20 mouse cellular contexts compared by ENCODE assay signal in the genomic region with DNA sequence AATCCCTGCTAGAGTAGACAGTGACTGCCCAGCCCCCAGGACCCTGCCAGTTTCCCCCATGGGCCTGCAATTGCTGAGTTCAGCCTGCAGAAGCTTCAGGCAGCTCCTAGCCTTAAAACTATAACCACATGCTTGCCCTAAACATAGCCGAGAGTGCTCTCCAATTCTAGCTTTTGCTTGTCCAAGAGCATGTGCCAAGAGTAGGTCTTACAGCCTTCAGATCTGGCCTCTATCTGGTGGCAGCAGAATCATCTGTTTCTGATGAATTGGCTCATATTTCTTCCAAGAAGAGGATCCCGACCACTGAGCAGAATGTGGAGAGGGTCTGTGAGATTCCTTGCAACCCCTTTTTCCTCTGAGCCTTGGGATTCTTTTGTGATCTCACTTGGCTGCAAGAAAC. TPM values are rescaled to one million over a fixed set of nuclear protein-coding genes. Genes with fewer than 3 reads are reported as not detected.
DNase-seq lines count a peak whose midpoint lies in the region; ATAC-seq and TF ChIP-seq lines count a peak whose summit lies in the region.
"Had no signal": no experiment of that assay in that cellular context is flagged by ENCODE, and none has a peak within 500 bp of the region (broad histone marks: within the 10 kb centered on the region; RNA-seq: fewer than 3 reads in every experiment).

No protein-coding gene starts in this region.

- 0 out of 2 replicates have a peak, but pooled peaks have one; percentile 32 for ATAC-seq in embryonic facial prominence, embryonic 14.5 days (ENCODE audit: low read depth)
- no peak for ATAC-seq in neural tube, embryonic 15.5 days (ENCODE audit: low FRiP score)
- ATAC-seq: forebrain, embryonic 15.5 days; hindbrain, embryonic 16.5 days; inflammation-experienced regulatory T-cells, adult 6 months had no signal

- no peak for TF ChIP-seq CTCF in layer of hippocampus, adult 2 months (conservative IDR thresholded peaks at IDR 0.05)
- TF ChIP-seq CTCF in testis, adult 2 months (IDR thresholded peaks at IDR 0.05; ENCODE audit: control insufficient read depth, insufficient read depth, insufficient replicate concordance, low read depth, low read length): no peak

- H3K9me3 ChIP-seq in embryonic facial prominence, embryonic 14.5 days (ENCODE audit: control insufficient read depth, low read length): no peaks in the 10 kb centered on the region
- no peaks in the 10 kb centered on the region for H3K9me3 ChIP-seq in neural tube, embryonic 15.5 days (replicated peaks)
- H3K9me3 ChIP-seq: forebrain, embryonic 15.5 days; hindbrain, embryonic 12.5 days had no signal

- no peak overlapping the region for H3K4me3 ChIP-seq in layer of hippocampus, adult 2 months
- no peak overlapping the region for H3K4me3 ChIP-seq in testis, adult 2 months (ENCODE audit: control insufficient read depth, low read depth, low read length)
- no peak overlapping the region for H3K4me3 ChIP-seq in embryonic facial prominence, embryonic 14.5 days (ENCODE audit: low read depth, low read length)
- H3K4me3 ChIP-seq in neural tube, embryonic 15.5 days (replicated peaks): no peak overlapping the region
- H3K4me3 ChIP-seq: forebrain, embryonic 15.5 days; gastrocnemius, adult 2 months; hindbrain, embryonic 12.5 days had no signal

- no peak overlapping the region for H3K4me2 ChIP-seq in embryonic facial prominence, embryonic 14.5 days (ENCODE audit: low read depth, low read length)
- no peak overlapping the region for H3K4me2 ChIP-seq in neural tube, embryonic 15.5 days
- H3K4me2 ChIP-seq: forebrain, embryonic 15.5 days; hindbrain, embryonic 12.5 days had no signal

- WGBS in embryonic facial prominence, embryonic 14.5 days: 35% methylated on average over 2 of the region's 2 CpGs
- WGBS in neural tube, embryonic 15.5 days: 49% methylated on average over 2 of the region's 2 CpGs

- no peak for DNase-seq in layer of hippocampus, adult 2 months (ENCODE audit: low spot score in 2 of 2)
- DNase-seq in layer of hippocampus, adult 9-10 months (ENCODE audit: low spot score): no peak
- DNase-seq in testis, postnatal 14 days (ENCODE audit: low spot score): no peak
- DNase-seq in embryonic facial prominence, embryonic 14.5 days (ENCODE audit: low spot score): peak; percentile 65
- DNase-seq in adrenal gland, postnatal 4 days (ENCODE audit: low spot score in 2 of 2): no peak
- DNase-seq in layer of hippocampus, postnatal 25 days (ENCODE audit: extremely low spot score in 1 of 2, low spot score in 1 of 2): no peak
- DNase-seq: adrenal gland, postnatal 10 days; cerebellum, adult 11-12 months; cerebellum, adult 9-10 months; cerebellum, postnatal 25 days; gastrocnemius, adult 2 months; gastrocnemius, postnatal 25 days; heart, postnatal 10 days; heart, postnatal 4 days had no signal

- H3K27me3 ChIP-seq in testis, adult 2 months (ENCODE audit: control insufficient read depth, insufficient read depth, low read length): no peaks in the 10 kb centered on the region
- H3K27me3 ChIP-seq in embryonic facial prominence, embryonic 14.5 days (replicated peaks; ENCODE audit: control insufficient read depth, insufficient read depth, low read length): no peaks in the 10 kb centered on the region
- H3K27me3 ChIP-seq in neural tube, embryonic 15.5 days (replicated peaks): no peaks in the 10 kb centered on the region
- H3K27me3 ChIP-seq: forebrain, embryonic 15.5 days; hindbrain, embryonic 12.5 days had no signal

- H3K4me1 ChIP-seq in testis, adult 2 months (ENCODE audit: control insufficient read depth, insufficient read depth, low read length): peaks cover 4% of the 10 kb centered on the region
- peaks cover 9% of the 10 kb centered on the region; the same call in 1 of the 2 replicates for H3K4me1 ChIP-seq in embryonic facial prominence, embryonic 14.5 days (ENCODE audit: control insufficient read depth, insufficient read depth, low read length)
- peaks cover 16% of the 10 kb centered on the region for H3K4me1 ChIP-seq in neural tube, embryonic 15.5 days

- H3K27ac ChIP-seq in layer of hippocampus, adult 2 months: peak overlapping the region; percentile 89
- peak overlapping the region; percentile 33; the same call in 1 of the 2 replicates for H3K27ac ChIP-seq in testis, adult 2 months (ENCODE audit: control insufficient read depth, insufficient read depth, low read depth, low read length)
- H3K27ac ChIP-seq in embryonic facial prominence, embryonic 14.5 days (replicated peaks; ENCODE audit: low read depth, low read length): peak overlapping the region; percentile 58
- 0 out of 2 replicates have a peak overlapping the region, but pooled peaks have one; percentile 3 for H3K27ac ChIP-seq in neural tube, embryonic 15.5 days (replicated peaks)
- H3K27ac ChIP-seq: forebrain, embryonic 15.5 days; gastrocnemius, adult 2 months; hindbrain, embryonic 12.5 days had no signal

- no peak overlapping the region for H3K9ac ChIP-seq in embryonic facial prominence, embryonic 14.5 days (ENCODE audit: low read depth, low read length)
- H3K9ac ChIP-seq in neural tube, embryonic 15.5 days (replicated peaks): no peak overlapping the region
- H3K9ac ChIP-seq: forebrain, embryonic 15.5 days; hindbrain, embryonic 12.5 days had no signal

- H3K36me3 ChIP-seq in testis, adult 2 months (ENCODE audit: control insufficient read depth, insufficient read depth, low read length): no peaks in the 10 kb centered on the region
- no peaks in the 10 kb centered on the region for H3K36me3 ChIP-seq in embryonic facial prominence, embryonic 14.5 days (ENCODE audit: control insufficient read depth, insufficient read depth, low read length)
- H3K36me3 ChIP-seq in neural tube, embryonic 15.5 days: no peaks in the 10 kb centered on the region
- H3K36me3 ChIP-seq: forebrain, embryonic 15.5 days had no signal

- TF ChIP-seq POLR2A in testis, adult 2 months (IDR thresholded peaks at IDR 0.05; ENCODE audit: control insufficient read depth, low read depth, low read length): no peak

RNA-seq across cellular contexts. Expression of a gene that starts 24.1 kb away (rescaled TPM):
- 1,000 to 10,000 TPM; 1,193 to 1,302 TPM for total RNA-seq in layer of hippocampus, adult 2 months (2021)
- polyA plus RNA-seq in testis, adult 2 months (2012; rRNA removed): 37.4 and 41.2 TPM in 2 replicates
- 395 and 410 TPM in 2 replicates for polyA plus RNA-seq in embryonic facial prominence, embryonic 14.5 days (2014; fragmentation: Nextera tagmentation; extraction: Ambion mirVana)
- polyA plus RNA-seq in neural tube, embryonic 15.5 days (2015; fragmentation: Nextera tagmentation; extraction: Ambion mirVana): 862 and 927 TPM in 2 replicates
- total RNA-seq in adrenal gland, postnatal 4 days (2021): 100 to 1,000 TPM; 148 to 195 TPM
- total RNA-seq in layer of hippocampus, postnatal 25 days (2021): 1,000 to 10,000 TPM; 1,285 to 1,312 TPM

Comparison
In these comparisons a context has a peak if more than half of its experiments do, and no peak if none do; other contexts are left out.
1. H3K27ac ChIP-seq: peak in every context shown above with its lines; median percentile 89 in layer of hippocampus, adult 2 months; 58 in embryonic facial prominence, embryonic 14.5 days; 33 in testis, adult 2 months; 3 in neural tube, embryonic 15.5 days.
2. RNA of a gene that starts 24.1 kb away (total RNA-seq): 1,285 to 1,312 TPM in layer of hippocampus, postnatal 25 days and 1,193 to 1,302 TPM in layer of hippocampus, adult 2 months; 148 to 195 TPM in adrenal gland, postnatal 4 days; every median in the first group is over 4 times any median in the second.